Comparison of ENCODE assay signal across 8 mouse cellular contexts in genomic region chrX:103695165-103695996, GRCm38 (mm10).
DNase-seq lines count a peak whose midpoint lies in the region; ATAC-seq and TF ChIP-seq lines count a peak whose summit lies in the region.

No protein-coding gene starts in this region.

- under 1% methylated on average over 37 of the region's 41 CpGs for WGBS in neural tube, embryonic 15.5 days

- ATAC-seq in neural tube, embryonic 15.5 days (ENCODE audit: low FRiP score) = peak; percentile 89

- TF ChIP-seq CTCF in layer of hippocampus, adult 2 months (conservative IDR thresholded peaks at IDR 0.05) = peak; percentile 52

- H3K27me3 ChIP-seq in neural tube, embryonic 15.5 days (replicated peaks) = peaks cover 69% of the 10 kb centered on the region

- H3K9ac ChIP-seq in neural tube, embryonic 15.5 days (replicated peaks) = peak overlapping the region; percentile 45

- peak overlapping the region; percentile 58 for H3K4me3 ChIP-seq in layer of hippocampus, adult 2 months
- peak overlapping the region; percentile 44 for H3K4me3 ChIP-seq in neural tube, embryonic 15.5 days (replicated peaks)

- peak; percentile 75 for DNase-seq in Muller cell, postnatal 12 days (ENCODE audit: inconsistent ontology term)
- DNase-seq in cerebellum, adult 11-12 months = peak; percentile 39
- DNase-seq in forelimb bud, embryonic 11.5 days (ENCODE audit: low read depth, low spot score) = peak; percentile 45
- DNase-seq in heart, postnatal 4 days = peak; percentile 75
- DNase-seq in layer of hippocampus, adult 2 months (ENCODE audit: low spot score in 2 of 2) = peak; percentile 45 to 62
- peak; percentile 42 to 58 for DNase-seq in lung, adult 18-20 months
- DNase-seq in thymus, postnatal 10 days (ENCODE audit: low spot score in 2 of 2) = peak; percentile 34 to 50

- peak overlapping the region; percentile 86 for H3K4me2 ChIP-seq in neural tube, embryonic 15.5 days

- no peaks in the 10 kb centered on the region for H3K36me3 ChIP-seq in neural tube, embryonic 15.5 days

- H3K9me3 ChIP-seq in neural tube, embryonic 15.5 days (replicated peaks) = no peaks in the 10 kb centered on the region

- peak overlapping the region; percentile 86 for H3K27ac ChIP-seq in layer of hippocampus, adult 2 months
- peak overlapping the region; percentile 80 for H3K27ac ChIP-seq in neural tube, embryonic 15.5 days (replicated peaks)

- H3K4me1 ChIP-seq in neural tube, embryonic 15.5 days = peaks cover 17% of the 10 kb centered on the region

Comparison
In these comparisons a context has a peak if more than half of its experiments do, and no peak if none do; other contexts are left out.
1. Peak in every context shown above with its lines: DNase-seq, ATAC-seq, H3K4me3 ChIP-seq and H3K27ac ChIP-seq.